Mouse (Mus musculus) ES-Bruce4 (cell line): Measurements from ENCODE around the gene 4930412O13Rik.

Experiments used
- CTCF ChIP-seq: IDR thresholded peaks from one replicate; pipeline ENCODE4 v1.8.1; 2011; ENCODE audit warnings: low read depth, low read length
- POLR2A ChIP-seq: IDR thresholded peaks from one replicate; pipeline ENCODE4 v1.8.1; 2011; ENCODE audit warnings: low read length; ENCODE audit not compliant: insufficient read depth

GRCm38 (mm10) chr2:9867092-9867825, 13.8 kb upstream of the 4930412O13Rik start:
- TF ChIP-seq POLR2A (no peak), CTCF (no peak)
